Mouse (Mus musculus) hindlimb bud, embryonic 11.5 days (tissue): ENCODE measurements around the gene Ccdc180.

Source experiments
- DNase-seq: peaks from one replicate; pipeline ENCODE4 v3.0.0-alpha.2; 2012; ENCODE audit warnings: low read depth, low spot score; ENCODE audit errors: extremely low spot score

Gene Ccdc180

DNA sequence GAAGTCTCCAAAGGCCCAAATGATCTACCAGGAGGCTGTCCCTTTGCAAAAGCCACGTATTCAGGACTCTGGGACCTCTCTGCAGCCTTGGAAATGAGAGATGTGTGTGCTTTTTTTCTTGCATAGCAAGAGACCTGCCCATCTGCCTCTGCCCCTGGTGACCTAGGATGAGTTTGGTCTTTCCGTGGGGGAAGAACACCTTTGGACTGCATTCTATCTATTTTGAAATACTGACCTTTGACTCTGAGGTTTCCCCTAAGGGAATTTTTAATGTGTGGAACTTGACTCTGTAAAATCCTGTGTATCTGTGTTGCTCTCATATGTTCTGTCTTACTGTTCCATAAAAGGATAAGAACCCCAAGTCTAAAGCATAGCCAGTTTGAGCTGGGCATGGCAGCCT is 78.9 kb downstream of the Ccdc180 start:
- DNase-seq, result no peak

GRCm38 (mm10) chr4:45970048-45970560 is 80.0 kb downstream of the Ccdc180 start:
- no peak for DNase-seq

DNA sequence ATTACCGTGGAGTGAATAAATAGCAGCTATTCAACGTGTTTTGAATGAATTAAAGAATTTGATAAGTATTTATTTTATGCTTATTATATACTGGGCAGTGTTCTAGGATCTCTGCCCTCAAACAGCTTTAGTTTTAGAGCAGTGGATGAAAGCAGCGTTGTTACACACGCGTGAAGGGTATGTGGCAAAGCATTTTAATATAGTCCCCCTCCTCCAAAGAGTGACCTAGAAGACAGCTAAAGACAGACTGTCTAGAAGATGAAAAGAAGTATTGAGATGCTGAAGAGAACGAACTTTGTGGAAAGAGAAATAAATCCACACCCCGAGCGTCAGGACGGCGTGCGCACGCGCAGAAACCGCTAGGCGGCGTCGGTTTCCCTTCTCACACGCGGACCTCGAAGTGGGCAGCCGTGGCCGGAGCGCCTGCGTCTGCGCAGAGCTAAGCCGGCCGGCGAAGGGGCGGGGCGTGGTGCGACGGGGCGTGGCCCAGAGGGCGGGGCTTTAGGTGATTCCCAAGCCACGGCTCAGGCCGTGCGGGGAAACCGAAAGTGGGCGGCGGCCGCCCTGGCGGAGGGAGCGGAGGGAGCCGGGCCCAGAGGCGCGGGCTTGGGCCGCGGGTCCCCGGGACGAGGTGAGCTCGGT is 81.8 kb downstream of the Ccdc180 start:
- peak; percentile 57 for DNase-seq

DNA sequence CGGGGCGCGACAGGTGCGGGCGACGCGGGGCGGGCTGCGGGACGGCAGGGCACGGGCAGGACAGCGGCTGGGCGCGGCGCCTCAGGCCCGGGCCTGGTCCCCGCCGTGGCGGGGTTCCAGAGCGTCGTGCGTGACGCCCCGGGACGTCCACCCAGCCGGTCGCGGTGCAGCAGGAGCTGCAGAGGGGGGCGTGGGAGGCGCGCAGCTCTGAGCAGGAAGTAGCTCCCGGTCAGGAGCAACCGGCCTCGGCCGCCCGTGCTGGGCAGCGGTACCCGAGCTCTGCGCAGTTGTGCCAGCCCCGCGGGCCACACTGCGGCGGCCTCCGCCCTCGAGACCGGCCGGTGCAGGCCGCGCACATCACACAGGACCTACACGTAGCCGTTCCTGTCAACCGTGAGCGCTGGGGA is 82.3 kb downstream of the Ccdc180 start:
- DNase-seq, result no peak

DNA sequence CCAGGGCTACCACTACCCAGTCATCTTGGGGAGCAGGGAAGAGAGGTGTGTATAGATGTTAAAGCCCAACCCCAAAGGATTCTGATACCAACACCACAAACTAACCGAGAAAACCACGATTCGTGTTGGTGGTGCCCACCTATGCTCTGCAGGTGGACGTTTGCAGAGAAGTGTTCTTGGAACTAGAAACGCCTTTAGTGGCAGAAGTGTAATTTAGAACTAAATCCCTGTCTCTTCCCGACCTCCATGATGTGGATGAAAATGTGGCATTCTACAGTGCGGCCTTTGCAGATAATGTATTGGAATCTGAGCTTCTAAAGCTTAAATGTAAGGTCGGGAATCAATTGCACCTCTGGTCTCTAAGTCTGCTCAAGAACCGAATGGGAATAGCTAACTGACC is 82.8 kb downstream of the Ccdc180 start:
- no peak for DNase-seq

DNA sequence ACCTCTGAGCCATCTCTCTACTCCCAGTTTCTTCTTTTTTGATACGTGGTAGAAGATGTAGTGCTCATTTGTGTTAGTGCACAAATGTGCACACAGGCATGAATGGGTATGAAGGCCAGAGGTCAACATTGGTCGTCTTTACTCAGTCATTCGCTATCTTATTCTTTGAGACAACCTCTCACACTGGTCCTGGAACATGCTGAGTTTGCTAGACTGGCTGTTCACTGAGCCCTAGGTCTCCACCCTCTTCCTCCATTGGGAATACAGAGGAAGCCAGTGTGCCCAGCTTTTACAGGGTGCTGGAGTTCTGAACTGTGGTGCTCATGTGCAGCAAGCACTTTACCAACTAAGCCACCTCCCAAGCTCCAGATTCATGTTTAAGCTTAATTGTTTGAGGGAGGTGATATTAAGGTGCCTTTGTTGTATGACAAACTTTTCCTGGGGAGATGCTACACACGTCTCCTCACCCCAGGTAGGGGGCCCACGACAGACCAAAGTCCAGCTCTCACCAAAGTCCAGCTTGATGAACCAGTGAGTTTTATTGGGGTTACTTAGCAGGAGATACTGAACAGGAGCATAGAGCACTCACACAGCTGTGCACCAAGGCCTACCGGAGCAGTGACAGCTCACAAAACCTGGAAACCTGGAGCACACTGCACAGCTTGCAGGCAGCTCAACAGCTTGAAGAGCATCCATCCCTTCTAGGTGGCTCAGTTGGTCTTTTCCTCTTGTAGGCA is 87.0 kb downstream of the Ccdc180 start:
- DNase-seq, result no peak

DNA sequence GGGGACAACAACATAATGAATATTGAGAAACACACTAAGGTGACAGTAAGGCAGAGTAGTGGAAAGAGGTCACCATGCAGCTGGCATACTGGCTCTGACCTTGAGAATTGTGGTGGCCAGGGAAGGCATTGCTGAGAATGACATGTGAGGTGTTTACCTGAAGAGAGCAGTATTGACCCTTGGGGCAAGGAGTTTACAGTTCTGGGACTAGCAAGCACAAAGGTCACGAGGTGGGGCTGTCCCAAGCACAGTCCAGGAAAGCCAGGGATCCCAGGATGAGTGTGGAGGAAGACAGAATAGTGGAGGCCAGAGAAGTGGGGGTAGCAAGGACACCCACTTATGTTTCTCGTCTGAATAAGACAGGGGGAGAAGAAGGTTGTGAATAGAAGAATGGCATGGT is 89.8 kb downstream of the Ccdc180 start:
- DNase-seq, result no peak

- no peak for DNase-seq
Observed at GRCm38 (mm10) chr4:45981054-45981453, 91.0 kb downstream of the Ccdc180 start.

DNA sequence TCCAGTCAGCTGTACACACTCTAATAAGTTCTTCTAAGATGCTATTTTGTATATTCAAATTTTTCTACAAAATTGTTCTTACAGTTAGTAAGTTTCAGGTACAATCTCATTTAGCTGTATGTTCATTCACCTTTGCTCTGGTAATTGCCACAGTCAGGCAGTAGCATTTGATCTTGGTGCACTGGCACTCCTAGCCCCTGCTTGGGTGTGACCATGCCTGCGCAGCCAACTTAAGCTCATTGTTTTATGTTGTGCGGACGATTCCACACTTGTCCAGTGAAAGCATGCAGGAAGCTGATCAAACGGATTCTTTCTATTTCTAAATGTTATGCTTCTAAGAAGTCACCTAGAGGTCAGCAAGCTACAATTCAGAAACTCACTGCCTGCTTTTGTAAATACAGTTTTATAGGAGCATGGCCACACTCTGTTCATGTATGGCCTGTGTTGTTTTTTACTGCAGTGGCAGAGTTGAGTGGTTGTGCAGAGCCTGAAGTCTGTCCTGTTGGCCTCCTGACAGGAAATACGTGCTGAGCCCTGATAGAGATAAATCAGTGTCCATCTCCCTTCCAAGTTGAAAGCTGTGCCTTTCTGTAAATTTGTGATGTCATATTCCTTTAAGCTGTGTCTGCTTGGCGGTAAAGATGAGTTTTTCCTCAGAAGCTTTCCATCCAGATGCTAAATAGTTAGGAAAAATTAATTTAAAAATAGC is 100.5 kb downstream of the Ccdc180 start:
- DNase-seq, result no peak

DNA sequence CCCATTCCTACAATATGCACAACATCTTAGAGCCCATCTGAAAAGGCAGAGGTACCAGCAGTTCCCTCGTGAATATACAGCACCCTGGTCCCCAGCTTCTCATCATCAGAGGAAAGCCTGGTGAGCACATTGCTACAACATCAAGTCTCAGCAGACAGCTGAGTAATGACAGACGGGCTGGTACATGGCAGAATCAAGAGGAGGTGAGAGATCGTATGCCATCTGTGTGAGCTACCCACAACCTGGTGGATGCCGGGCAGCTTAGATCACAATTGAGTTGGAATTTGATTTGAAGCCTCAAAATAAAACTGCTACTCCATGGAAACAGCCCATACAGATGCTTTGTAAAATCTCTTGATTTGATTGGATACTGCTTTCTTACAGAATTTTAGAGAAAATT is 108.4 kb downstream of the Ccdc180 start:
- DNase-seq, result no peak
